Mouse (Mus musculus) yolk sac, embryonic 10.5 days (tissue): ENCODE measurements at regions not wholly inside any gene's neighbourhood (a gene's known extent, or its start where the extent isn't known, plus 50 kb on each side); places are given as distances from the start of the nearest gene placed in this dataset.
A peak's percentile ranks its signal among the peaks of the same experiment; 100 is the strongest.

Experiments used
- DNase-seq: peaks from one replicate; pipeline ENCODE4 v3.0.0-alpha.2; 2017; ENCODE audit warnings: low spot score

DNA sequence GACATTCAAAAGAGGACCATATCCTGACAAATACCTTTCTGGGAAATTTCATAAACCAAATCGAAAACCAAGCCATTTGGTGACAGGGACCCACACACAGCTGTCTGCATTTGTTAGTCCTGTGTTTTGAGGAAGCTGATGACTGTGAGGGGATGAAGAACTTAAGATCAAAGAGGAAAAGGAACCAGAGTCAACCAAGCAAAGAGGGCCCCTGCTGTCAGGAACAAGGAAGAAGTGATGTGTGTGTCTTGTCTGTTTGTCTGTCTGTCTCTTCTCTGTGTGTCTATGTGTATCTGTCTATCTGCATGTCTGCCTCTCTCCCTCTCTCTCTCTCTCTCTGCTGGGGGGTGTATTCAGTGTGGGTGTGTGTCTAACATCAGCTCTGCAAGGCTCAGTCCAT, 171.3 kb upstream of the Sesn3 start:
- no peak for DNase-seq

DNA sequence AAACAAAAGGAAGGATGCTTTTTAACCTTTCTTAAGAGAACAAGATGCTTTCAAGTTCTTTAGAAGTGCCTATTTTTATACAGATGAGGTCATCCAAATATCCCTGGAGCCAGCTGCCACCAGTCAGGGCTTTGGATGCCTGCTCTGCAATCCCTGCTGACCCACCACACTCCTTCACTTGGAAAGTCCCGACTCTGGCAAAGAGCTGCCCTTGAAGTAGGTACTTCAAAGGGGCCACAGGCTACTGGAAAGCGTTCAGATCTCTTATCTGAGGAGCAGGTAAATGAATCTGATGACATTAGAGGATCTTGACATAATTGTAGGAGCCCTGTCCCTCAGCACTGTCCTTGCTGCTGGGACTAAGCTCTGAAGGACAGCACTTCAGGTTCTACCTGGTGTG, 169.9 kb upstream of the Sesn3 start:
- no peak for DNase-seq

DNA sequence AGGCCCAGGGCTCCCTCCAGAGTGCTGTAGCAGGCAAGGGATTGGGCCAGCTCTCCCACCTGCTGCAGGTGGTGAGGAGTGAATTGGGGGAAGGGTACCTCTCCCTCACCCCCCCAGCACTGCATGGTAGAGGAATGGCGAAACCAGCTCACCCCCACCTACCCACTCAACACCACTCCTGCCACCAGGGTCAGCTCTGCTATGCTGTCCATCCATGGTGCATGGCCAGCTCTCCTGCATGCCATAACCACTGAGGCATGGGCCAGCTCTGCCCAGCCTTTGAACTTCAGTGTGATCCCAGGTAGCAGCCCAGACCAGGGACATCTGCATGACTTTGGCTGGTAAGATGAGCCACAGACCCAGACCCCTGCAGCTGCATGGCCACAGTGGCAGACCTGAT, 168.5 kb upstream of the Sesn3 start:
- no peak for DNase-seq

DNA sequence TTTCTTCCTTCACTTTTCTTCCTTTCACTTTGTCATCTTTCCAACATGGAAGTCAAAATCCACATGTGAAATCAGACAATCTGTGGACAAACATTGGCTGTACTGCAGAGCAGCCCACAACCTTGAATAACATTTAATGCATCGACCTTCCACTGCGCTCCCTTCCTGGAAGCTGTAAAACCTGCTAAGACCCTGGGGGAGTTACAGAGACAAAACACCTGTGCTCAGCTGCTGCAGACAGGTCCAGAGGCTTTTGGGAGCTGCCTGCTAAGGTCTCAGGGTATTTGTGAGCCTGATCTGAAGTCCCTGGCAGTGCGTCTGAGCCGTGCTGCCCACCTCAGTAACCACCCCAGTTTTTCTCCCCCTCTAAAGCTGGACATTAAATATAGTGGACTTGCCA, 166.1 kb upstream of the Sesn3 start:
- no peak for DNase-seq

DNA sequence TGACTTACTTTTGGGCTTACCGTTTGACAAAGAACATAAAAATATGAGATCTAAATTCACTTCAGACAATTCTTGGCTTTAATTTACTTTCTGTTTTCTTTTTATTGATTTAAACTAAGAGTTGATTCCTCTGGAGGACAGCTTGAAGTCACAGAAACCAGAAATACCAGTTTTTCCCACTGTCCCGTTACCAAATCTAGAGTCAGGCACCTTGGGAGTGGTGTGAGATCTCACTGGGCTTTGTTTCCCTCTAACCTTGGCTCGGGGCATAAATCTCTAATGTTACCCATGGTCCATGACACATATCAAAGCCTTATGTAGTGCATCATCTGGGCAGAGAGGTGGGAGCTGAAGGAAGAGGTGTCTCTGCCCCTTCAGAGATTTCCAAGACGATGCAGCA, 165.4 kb upstream of the Sesn3 start:
- DNase-seq = no peak

DNA sequence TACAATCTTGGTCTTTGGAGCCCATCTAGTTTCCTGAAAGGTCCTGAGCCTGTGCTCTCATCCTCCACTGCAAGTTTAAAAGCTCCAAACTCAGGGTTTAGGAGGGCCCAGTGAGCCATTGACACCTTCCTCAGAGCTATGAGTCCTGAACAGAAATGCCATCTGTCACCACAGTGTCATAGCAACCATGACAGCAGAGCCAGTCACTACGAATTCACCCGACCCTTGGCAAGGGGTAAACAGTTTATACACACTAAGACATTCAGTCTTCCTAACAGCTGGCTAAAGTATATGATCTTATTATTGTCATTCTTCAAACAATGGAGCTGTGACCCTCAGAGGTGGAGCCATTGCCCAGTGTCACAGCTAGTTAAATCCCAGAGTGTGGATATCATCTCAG, 163.2 kb upstream of the Sesn3 start:
- DNase-seq = no peak

DNA sequence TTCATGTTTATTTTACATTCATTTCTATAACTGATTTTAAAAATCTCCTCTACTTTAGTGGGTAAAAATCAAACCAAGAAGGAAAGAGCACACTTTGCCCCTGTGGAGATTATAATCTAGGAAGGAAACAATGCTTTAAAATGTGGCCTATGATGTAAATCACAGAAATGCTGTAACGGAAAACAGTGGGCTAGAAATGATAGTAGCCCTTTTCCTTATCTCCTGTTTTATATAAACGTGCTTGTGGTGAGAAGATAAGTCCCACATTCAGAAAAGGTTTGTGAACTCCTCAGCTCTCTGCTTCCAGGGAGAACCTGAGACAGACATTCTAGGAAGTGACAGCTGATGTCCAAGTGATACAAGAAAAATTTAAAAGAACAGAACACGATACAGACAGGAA, 159.3 kb upstream of the Sesn3 start:
- no peak for DNase-seq

DNA sequence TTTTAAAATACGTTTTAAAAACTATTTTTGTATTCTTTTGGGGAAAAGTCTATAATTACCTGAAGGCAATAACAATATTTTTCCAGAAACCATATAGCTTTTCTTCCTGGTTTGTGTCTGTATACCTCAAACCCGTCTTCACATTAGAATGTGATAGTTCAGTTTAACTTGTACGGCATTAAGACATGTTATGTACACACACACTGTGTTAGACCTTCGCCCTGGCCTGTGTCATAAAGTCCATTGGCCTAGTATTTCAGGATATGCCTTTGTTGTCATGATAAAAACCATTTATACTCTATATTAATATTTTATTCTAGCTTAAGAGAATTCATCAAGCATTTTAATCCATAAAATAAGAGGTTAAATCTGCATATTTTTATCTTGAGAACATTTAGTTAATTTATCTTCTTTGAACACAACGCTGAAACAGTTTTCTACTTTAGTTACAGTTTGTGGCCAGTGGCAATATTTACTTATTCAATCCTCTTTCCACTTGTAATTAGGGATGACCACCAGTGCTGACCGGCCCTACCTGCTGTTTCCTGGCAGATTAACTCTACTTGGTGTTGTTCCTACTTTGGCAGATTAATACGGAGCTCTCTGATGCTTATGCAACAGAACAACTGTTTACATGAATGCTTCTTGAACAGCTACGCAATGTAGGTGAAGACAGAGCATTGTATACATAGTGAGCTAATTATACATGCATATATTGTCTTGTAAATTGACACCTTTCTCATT, 158.6 kb upstream of the Sesn3 start:
- DNase-seq = no peak

DNA sequence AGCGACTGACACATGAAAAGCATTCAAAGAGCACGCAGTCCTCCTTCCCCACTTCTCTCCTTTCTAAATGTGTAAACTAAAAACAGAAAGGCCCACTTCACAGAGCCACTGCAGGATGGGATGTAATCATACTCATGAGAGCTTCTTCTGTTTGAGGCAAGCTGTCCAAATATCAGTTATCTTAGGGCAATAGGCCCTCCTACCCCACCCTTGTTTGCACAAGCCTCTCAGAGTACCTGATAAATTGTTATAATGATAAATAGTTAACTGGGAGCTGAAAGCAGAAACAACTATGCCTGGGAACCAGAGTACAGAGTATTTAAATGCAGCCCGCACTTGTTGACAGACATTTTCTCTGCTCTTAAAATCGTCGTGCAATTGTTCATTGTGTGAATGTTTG, 141.5 kb upstream of the Sesn3 start:
- DNase-seq = no peak

DNA sequence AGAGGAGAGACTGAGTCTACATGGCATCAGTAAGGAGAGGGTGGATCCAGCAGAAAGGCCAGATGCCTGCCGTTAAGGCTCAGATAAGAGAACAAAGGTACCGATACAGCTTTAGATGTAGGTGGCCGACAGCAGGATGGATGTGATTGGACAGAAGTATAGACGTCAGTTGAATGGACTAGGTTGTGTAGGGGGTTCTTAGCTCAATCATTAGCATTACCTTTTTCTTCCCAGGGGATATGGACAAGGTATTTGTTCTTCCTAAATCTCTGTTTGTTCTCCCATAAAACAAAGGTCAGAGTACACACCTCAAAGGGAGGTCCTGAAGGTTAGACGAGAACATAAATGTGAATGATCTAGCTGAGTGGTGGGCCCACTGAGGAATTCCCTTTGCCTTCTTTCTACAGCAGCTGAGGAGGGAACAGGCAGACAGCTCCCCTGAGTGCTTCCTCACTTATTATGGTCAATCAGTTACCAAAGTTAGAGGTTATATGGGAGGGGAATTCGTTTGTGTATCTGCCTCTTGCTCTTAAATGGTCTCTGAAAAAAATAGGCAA, 139.9 kb upstream of the Sesn3 start:
- DNase-seq = peak; percentile 20

DNA sequence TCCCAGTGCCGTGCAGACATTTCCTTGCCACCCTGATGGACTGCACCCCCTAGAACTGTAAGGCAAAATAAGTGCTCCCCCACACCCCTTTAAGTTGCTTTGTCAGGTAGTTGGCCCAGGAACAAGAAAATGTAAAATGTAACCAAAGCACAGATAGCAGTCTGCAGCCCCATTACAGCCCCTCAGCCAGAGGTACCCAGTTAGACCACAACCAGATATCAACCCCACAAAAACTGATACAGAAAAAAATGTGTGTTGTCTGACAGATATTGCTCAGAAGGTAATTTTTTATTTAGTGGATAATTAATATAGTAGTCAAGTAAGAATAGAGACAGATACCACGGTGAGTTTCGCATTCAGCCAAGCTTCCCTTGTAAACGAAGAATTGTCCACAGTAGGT, 133.5 kb upstream of the Sesn3 start:
- DNase-seq = no peak

DNA sequence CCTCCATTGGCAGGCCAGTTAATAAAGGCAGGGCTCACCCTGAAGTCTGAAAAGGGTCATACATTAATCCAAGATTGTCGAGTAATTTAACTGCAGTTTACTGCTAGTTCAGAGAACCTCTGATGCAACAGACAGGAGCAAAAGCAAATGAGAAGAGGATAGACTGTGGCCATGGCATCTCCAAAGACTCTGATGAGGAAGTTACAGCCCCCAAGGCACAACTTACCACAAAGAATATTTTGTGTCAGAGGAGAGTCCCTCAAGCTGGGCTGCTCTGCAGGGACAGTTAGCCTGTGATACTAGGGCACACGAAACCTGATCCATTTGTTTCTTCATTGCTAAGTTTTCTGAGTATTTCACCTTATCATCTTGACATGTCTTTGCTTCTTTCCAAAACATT, 130.9 kb upstream of the Sesn3 start:
- DNase-seq = no peak

DNA sequence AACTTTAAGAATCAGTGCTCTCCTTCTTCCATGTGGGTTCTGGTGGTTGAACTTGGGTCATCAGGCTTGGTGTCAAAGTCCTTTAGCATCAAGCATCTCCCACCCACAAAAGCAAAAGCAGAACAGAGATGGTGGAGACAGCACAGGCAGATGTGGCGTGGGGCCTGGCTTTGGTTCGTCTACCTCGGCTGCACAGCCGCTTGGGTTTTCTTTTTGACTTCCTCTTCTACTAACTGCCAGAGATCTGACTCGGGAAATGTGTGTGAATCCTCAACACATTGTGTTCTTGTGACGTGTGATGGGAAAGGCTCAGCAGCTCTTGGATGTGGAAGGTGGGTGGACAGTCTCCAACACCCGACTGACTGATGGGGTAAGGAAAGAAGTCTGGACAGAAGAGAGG, 127.8 kb upstream of the Sesn3 start:
- no peak for DNase-seq

DNA sequence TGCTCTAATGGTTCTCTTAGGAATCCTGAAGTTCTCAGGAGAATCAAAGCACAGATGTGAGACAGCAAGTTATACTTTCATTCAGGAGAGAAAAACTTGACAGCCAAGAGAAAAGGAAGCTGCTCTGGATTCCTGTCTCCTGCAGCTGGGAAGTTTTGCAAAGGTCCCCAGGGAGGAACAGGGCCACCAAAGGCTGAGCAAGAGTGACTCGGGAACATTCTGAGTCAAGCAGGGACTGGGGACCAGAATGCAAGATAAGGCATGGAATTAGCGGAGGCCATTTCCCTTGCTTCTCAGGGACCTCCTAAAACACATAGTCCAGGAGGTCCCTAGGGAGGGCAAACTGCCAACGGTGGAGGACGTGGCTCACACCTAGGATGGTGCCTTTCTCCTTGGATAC, 127.1 kb upstream of the Sesn3 start:
- DNase-seq = no peak

DNA sequence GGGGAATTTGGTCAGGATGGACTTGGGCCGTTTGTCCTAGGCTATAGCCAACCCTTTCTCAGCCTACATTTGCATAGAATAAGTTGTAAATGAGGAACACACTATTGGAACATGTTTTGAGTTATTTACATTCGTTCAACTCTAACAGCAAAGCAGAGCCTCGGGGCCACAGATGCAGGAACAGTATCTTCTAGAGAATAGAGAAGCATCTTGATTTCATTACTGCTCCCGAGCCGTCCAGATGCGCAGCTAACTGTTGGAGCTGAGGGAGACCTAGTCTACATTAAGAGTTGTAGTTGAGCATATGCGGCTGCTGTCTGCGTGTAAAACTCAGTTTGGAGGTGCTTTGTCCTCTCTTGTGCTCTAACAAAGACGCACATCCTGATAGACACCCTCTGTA, 124.6 kb upstream of the Sesn3 start:
- no peak for DNase-seq

DNA sequence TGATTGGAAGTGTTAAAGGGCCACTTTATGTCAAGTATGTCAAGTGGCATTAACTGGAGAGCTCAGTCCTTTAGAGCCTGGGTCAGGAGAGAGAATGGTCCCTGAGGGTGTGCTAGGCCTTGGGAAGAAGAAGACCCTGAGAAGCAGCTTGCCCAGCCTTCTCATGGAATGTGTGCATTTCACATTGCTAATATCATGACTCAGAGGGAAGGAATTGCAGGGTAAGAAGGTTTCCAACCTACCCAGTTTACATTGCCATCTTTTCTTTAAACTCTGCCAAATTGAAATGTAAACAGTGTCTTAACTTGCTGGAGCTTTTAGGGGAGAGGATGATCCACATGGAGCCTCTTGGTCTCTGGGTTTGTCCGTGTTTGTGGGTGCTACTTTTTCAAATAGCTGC, 117.9 kb upstream of the Sesn3 start:
- no peak for DNase-seq

DNA sequence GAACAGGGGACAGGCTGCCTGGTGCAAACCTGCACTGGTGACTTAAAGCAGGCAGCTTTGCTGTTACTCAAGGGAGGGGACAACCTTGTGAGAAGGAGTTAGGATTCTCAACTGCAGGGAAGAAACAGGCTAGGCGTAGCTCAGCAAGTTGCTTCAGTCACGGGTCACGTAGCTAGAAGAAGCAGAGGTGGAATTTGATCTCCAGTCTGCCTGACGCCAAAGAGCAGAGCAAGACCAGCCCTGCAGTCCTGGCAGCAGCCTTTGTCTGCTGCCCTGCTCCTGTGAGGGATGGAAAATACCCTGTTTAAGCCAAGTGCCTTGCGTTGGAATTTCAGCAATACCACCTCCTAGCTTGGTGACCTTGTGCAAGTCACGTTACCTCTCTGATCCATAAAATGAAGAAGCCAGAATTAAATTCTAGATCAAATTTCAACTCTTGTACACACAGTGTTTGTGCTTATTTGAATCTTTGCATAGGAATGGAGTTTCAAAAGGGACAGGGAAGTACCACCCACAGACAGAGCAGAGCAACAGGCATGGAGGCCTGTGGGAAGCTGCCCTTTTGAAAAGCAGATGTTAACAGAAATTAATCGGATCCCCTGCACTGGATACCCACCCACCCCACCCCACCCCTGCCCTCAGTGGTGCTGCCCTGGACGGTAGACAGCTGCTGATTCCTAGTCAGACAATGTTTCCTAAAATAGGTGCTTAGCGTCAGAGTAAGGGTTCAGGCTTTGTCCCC, 116.6 kb upstream of the Sesn3 start:
- DNase-seq = peak; percentile 61

DNA sequence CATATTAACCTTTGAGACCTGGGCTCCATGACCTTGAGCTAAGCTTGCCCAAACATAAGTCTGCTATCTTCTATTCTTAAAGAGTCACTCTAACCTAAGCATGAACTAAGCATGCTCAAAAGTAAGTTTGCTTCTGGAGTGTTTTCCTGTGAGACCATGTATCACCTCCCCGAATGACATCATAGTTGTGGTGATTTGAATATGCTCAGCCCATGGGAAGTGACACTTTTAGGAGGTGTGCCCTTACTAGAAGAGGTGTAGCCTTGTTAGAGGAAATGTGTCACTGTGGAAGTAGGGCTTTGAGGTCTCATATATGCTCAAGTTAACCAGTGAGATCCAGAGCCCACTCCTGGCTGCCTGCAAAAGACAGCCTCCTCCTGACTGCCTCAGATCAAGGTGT, 114.7 kb upstream of the Sesn3 start:
- DNase-seq = no peak

DNA sequence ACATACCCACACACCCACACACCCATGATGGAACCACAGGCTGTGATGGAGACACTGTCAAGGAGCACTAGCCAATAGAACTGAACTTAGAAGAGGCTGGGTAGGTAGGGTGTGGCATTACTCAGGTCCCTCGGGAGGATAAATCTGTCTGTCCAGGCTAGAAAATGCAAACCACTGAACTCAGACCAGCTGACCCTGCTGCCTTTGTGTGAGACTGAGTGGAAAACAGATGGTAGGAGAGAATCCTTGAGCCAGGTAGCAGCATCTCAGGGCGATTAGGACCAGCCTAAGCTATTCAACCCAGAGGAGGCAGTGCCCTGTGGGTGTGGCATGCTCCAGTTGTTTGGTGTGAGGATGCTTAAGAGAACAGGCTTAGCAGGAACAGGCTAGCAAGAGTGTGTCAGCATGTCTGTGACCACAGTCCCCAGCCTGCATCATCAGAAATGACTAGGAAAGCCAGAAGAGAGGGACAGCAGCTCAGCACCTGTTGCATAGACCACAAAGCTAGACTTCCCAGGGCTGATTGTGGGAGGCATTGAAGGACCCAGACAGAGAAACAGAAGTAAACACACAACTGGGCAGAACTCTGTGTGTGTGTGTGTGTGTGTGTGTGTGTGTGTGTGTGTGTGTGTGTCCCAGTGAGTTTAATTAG, 103.2 kb upstream of the Sesn3 start:
- DNase-seq = no peak

DNA sequence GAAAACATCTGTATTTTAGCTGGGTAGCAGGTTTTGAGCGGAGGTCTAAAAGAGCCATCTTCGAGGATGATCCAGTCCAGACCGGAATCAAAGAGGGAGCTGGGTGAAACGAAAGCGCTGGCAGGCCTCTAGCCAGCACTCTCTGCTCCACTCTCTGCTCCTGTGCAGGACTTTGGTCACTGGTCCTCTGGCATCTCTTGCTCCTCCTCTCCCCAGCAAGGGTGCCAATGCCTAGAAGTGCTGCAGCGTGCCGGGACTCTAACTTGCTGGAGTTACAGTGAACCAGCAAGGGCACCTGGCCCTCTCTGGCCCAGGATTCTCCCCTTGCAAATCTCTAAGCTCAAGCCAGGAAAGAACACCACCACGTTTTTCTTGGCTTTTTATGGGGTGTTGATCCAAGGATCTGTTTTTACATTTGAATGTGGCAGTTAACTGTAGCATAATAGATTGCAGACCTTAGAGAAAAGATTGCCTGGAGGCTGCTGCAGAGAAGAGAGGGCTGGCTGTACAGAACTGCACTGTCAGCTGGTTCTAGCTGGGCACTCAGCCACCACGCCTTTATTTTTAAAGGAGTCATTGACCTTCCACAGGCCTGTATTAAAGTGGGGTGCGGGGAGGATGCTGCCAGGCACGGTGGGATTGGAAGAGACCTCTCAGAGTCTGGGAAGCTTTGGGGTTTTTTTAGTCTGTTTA, 101.1 kb upstream of the Sesn3 start:
- peak; percentile 45 for DNase-seq

DNA sequence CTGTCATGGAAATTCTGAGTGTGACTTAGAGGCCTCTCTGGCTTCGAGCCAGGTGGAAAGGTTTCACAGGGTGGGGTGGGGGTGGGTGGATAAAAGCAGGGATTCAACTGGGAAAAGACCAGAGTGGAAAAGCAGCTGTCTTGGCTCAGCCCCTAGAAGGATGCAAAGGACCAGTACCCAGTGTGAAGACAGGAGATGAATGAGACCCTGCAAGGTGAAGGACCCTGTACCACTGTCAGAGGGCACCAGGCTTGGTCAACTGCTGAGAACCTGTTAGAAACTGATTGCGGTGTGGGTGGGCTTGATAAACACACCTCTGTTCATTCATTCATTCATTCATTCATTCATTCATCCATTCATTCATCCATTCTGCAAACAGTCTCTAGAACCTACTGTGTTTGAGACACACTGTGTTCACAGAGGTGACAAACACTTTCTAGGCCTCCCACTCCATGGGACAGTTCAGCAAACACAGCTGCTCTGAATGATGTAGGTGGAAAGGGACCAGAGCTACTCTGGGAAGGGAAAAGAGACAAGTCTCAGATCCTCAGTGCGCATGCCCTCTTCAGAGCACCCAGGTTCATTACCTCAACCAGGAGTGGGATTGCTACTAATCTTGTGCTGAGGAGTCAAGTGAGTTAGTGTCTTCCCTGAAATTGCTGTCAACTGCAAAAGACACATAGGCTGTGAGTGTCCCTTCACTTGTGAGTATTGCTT, 100.4 kb upstream of the Sesn3 start:
- DNase-seq = no peak
